Mouse (Mus musculus) retina, postnatal 1 day (tissue): Measurements from ENCODE around the gene Lhfpl3.

Source experiments
- DNase-seq: peaks from one replicate; pipeline ENCODE4 v3.0.0-alpha.2; 2012

Gene Lhfpl3

DNA sequence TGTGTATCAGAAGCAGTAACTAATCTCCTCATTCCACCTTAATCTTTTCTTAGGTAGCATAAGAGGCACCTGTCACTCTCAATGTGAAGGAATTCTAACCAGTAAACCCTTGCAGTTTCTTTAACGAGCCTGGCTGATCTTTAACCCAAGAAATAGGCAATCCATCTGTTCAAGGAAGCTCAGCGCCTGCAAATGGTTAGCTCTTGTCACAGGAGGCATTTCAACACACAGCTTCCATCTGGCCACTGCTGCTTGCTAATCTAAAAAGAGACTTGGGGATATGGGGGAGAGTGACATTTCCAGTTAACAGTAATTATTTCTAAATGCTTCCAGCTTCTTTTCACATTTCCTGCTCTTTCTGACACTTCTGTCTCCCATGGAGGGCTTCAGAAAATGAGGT, 182.9 kb downstream of the Lhfpl3 start:
- no peak for DNase-seq

DNA sequence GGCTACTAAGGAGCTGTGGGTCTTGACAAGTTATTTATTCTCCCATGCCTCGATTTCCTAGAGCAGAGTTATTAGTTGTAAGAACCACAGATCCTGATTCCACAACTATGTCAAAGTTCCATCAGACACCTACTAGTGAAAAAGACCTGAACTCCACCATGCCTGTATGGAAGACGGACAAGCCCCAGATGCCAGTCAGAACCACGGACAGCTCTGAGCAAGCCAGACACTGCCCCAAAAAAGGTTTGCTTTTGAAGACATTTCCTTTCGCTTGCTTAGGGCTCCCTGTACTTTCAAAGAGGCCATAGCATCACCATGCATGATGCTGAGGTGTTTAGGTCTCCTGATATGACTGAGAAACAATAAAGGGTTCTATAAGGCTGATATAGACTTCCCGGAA, 197.4 kb downstream of the Lhfpl3 start:
- no peak for DNase-seq

DNA sequence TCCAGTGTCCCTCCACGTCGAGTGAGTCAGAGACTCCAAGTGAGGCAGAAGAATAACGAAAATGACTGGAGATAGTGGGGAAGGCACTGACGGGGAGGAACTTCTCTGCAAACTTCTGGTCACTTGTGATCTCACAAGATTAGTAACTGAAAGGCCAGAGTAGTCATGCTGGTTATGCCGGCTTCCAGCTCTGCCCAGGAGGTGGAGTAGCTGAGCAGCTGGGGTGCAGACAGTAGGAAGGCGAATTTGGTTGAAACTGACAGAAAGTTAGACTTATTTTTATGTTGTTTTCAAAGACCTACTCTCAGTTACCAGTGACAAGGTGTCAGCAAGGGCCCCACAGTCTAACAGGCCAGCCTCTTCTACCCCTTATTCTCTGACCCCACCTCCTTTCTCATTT, 217.4 kb downstream of the Lhfpl3 start:
- no peak for DNase-seq

- peak; percentile 30 for DNase-seq
These were observed 240.9 kb downstream of the Lhfpl3 start for GRCm38 (mm10) chr5:22986771-22987170.

- DNase-seq: no peak
These were observed 254.0 kb downstream of the Lhfpl3 start for GRCm38 (mm10) chr5:22999811-23000210.

DNA sequence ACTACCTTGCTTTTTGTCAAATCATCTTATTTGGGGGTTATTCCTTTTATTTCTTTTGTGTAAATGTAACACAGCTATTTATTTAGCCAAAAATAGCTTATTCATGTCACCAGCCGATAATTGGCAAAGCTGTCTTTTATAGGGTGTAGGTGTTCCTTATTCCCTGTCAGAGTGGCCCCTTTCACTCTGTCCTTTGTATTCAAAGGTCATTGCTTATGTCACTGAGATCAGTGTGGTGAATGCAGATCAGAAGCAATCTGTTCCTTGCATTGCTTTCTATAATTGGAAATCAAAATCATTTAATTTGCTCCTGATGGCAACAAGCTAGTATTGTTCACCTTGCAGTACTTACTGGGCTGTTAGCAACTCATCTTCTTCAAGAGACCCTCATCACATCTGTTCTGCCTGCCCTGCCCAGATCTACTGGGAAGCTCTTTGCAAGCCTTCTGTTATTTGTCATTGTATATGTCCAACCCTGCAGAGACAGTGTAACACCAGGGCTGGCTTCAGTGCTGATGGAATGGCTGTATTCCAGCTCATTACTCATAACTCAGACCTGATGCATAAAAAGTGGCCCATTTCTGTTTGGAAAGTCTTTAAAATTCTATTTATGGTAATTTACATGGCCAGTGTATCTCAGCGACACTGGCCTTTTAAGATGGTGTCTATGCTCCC, 257.4 kb downstream of the Lhfpl3 start:
- DNase-seq: no peak

DNA sequence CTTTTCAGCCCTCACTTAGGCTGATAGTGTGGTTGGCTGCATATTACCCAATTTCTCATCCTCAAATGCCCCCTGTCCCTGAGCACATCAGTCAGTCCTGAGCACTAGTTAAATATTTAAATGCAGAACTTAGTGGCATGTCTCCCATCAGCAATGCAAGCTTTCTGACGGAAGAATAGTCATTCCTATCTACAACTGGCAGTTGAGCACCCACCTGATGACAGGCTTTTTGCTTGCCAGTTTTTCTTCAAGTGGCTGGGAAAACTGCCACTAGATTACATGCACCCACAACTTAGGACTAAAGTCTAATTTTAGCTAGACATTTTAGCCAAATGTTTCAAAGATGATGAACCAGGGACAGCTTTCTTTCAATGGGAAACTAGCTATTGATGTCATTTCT, 260.3 kb downstream of the Lhfpl3 start:
- no peak for DNase-seq

- no peak for DNase-seq
These were observed 264.6 kb downstream of the Lhfpl3 start for GRCm38 (mm10) chr5:23010460-23010859.

DNA sequence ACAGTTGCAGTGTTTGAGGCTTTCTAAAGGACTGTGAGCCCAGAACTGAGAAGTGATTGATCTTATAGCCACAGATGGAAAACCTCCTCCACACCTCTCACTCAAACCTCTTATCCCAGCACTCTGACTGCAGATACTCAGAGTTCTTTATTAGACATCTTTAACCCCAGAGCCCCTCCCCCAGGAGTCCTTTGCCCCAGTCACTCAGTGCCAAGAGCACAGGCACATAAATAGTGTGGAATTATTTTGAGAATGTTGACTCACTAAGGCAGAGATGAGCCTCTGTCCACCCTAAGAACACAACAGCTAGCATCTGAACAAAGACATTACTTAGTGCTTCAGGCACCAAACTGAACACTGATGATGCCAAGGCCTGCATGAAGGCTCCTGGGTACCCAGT, 268.1 kb downstream of the Lhfpl3 start:
- no peak for DNase-seq

- no peak for DNase-seq
These were observed 269.9 kb downstream of the Lhfpl3 start for GRCm38 (mm10) chr5:23015587-23016335.

GRCm38 (mm10) chr5:23034944-23035726, 289.3 kb downstream of the Lhfpl3 start:
- peak; percentile 67 for DNase-seq

DNA sequence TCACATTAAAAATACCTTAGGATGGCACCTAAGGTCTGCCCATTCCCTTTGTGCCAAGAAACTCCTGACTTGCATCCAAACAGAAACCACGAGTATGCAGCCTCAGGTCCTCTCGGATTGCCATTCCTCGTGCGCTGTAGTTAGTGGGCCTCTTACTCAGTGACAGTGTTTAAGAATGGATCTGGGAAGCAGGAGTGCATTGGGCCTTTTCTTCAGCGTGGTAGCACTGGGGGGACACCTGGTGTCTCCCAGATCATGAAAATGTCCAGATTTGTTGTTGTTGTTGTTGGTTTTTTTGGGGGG, 289.8 kb downstream of the Lhfpl3 start:
- no peak for DNase-seq

- DNase-seq: no peak
These were observed 294.6 kb downstream of the Lhfpl3 start for GRCm38 (mm10) chr5:23040429-23040828.

DNA sequence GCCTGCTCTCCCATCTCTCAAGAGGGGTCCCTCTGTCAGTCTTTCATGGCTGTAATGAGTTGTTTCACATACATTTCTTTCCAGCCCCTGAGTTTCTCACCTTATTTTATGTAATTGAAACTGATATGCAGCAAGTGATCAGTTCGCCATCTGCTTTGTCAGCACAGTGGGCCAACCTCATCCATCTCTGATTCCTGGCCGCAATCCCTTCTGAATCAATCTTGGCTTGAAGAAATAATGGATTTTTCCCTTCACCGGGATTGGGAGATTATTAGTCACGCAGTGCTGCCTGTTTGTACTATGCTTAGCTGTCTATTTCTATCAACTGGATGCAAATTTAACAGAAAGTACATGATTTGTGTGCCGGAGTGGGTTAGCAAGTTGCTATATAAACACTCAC, 297.0 kb downstream of the Lhfpl3 start:
- DNase-seq: no peak

GRCm38 (mm10) chr5:23049083-23049663, 303.3 kb downstream of the Lhfpl3 start:
- no peak for DNase-seq

DNA sequence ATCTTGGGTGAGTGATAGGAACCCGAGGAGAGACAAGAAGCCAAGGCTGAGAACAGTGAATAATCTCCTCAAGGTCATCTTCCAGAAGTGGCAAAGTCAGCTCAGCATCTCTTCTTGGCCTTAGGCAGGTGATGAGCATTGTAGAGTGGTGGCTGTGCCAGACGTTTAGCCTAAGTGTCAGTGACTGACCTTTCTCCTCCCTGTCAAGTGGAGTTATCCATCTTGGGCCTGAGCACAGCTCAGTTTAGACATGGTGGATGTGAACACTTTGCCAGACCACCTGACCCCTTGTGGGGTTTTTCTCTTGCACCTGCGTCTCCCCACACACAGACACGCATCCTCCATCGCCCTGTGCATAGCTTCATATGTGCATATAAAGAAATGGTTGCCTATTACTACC, 305.6 kb downstream of the Lhfpl3 start:
- DNase-seq: peak; percentile 9

DNA sequence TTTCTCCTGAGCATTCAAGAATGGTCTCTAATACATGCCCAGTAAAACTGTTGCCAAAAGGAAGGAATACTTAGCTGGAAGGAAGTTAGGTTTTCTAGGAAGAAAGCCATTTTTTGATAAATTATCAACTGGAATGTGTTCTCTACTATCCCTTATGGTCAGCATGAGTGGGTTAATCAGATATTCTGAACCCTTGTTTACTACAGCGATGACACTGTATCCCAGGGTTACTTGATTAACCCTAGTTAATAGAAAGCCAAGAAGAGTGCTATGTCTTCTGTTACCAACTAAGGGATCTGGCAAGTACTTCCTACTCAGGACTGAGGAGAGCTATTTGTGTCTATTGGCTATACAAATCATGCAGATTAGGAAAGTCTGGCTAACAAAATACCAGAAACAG, 349.0 kb downstream of the Lhfpl3 start:
- no peak for DNase-seq

DNA sequence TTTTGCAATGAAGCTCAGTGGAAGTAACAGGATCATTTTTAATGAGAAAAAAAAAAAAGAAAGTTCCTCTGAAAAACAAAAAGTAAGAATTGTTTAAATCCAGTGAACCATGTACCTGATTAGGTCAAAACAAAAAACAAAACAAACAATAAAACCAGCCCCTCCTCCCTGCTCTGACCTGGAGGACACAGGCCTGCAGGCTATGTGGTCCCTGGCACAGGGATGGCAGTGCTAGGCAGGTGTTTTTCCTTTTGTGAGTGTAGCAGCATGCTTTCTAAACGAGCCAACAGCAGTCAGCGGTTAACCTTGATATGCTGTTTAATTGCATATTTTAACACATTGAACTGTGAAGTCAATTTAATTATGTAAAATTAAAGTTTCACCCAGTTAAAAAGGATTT, 360.7 kb downstream of the Lhfpl3 start:
- peak; percentile 85 for DNase-seq

GRCm38 (mm10) chr5:23111307-23111706, 365.4 kb downstream of the Lhfpl3 start:
- DNase-seq: no peak

DNA sequence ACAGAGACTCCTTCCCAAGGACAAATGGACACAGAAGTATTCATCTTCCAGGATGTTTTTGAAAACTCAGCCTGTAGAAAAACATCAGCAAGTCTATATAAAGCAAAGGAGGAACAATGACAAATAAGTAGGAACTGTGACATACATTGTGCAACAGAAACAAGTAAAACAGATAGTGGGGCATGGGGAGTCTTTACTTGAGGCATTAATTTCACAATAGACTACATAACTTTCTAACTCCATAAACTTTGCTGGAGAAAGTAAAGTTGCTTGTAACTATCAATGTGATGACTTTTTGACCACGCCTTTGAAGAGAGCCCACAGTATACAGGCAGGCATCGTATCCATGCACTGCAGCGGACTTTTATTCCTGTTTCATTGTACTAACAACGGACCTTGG, 368.4 kb downstream of the Lhfpl3 start:
- DNase-seq: no peak

GRCm38 (mm10) chr5:23126851-23127250, 381.0 kb downstream of the Lhfpl3 start:
- no peak for DNase-seq

GRCm38 (mm10) chr5:23140183-23140921, 394.5 kb downstream of the Lhfpl3 start:
- peak; percentile 37 for DNase-seq

DNA sequence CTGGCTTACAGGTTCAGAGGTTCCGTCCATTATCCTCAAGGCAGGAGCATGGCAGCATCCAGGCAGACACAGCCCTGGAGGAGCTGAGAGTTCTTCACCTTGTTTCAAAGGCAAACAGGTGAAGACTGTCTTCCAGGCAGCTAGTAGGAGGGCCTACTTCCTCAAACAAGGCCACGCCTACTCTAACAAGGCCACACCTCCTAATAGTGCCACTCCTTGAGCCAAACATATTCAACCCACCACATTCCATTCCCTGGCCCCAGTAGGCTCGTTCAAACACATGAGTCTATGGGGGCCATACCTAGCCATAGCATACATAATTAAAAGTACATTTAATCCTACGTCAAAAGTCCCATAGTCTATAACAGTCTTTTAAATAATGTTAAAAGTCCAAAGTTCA, 407.4 kb downstream of the Lhfpl3 start:
- DNase-seq: no peak
